Mouse (Mus musculus) midbrain, postnatal 0 days (tissue): Measurements from ENCODE around the gene Kpna1. TPM values are rescaled to one million over a fixed set of nuclear protein-coding genes. Genes with fewer than 3 reads are reported as not detected.

Experiments
- ATAC-seq: fragments of 200-750 bp; cut with Nextera tagmentation; 2 replicates; pipeline ENCODE4 v1.8.0; 2017; ENCODE audit warnings: moderate number of reproducible peaks, mild to moderate bottlenecking, moderate TSS enrichment, moderate library complexity; ENCODE audit not compliant: low FRiP score
- DNase-seq: peaks from one replicate; pipeline ENCODE4 v3.0.0-alpha.2; 2015; ENCODE audit warnings: low spot score
- H3K27ac ChIP-seq: fragments of 300-500 bp; sonication (generic); 2 replicates; pipeline ENCODE4 v1.5.1; 2014; ENCODE audit warnings: low read depth, mild to moderate bottlenecking, low read length, mixed read lengths
- H3K27me3 ChIP-seq: fragments of 300-500 bp; sonication (generic); 2 replicates; pipeline ENCODE4 v1.6.1; 2014; ENCODE audit warnings: low read length, control low read depth, mixed read lengths; ENCODE audit not compliant: insufficient read depth
- H3K36me3 ChIP-seq: fragments of 300-500 bp; sonication (generic); 2 replicates; pipeline ENCODE4 v1.6.1; 2014; ENCODE audit warnings: low read length, control low read depth, mixed read lengths; ENCODE audit not compliant: insufficient read depth
- H3K4me1 ChIP-seq: fragments of 300-500 bp; sonication (generic); 2 replicates; pipeline ENCODE4 v1.6.1; 2014; ENCODE audit warnings: mild to moderate bottlenecking, control low read depth, antibody characterized with exemption, low read length, mixed read lengths; ENCODE audit not compliant: insufficient read depth
- H3K4me2 ChIP-seq: fragments of 300-500 bp; sonication (generic); 2 replicates; pipeline ENCODE4 v1.6.1; 2014; ENCODE audit warnings: low read depth, mild to moderate bottlenecking, low read length, mixed read lengths; ENCODE audit not compliant: poor library complexity, severe bottlenecking
- H3K4me3 ChIP-seq: fragments of 300-500 bp; sonication (generic); 2 replicates; pipeline ENCODE4 v1.5.1; 2014; ENCODE audit warnings: low read depth, mild to moderate bottlenecking, low read length, moderate library complexity
- H3K9ac ChIP-seq: fragments of 300-500 bp; sonication (generic); replicated peaks from 2 replicates; pipeline ENCODE4 v1.6.1; 2014; ENCODE audit warnings: mild to moderate bottlenecking, low read length, moderate library complexity, mixed read lengths; ENCODE audit not compliant: poor library complexity, severe bottlenecking
- H3K9me3 ChIP-seq: fragments of 300-500 bp; sonication (generic); 2 replicates; pipeline ENCODE4 v1.6.1; 2016; ENCODE audit warnings: low read length, control low read depth
- CTCF ChIP-seq: IDR thresholded peaks from 2 replicates; pipeline ENCODE4 v1.5.1; 2016; ENCODE audit warnings: antibody characterized with exemption, mild to moderate bottlenecking
- WGBS: fragments of 180-500 bp; shearing (Covaris S2); extraction: QIAGEN DNeasy Blood & Tissue Kit; methylation state at CpG from one replicate; pipeline ENCODE4 v1.1.7; 2014; 5-methylcytosine and 5-hydroxymethylcytosine counted together
- polyA plus RNA-seq: library from polyadenylated mRNA; unstranded; fragments of >200 nt; fragmentation: Nextera tagmentation; extraction: Ambion mirVana; gene quantifications from 2 replicates; pipeline ENCODE4 v1.2.1, GENCODE M21; 2015
- total RNA-seq: library from RNA; depleted of rRNA; stranded (reverse); fragments of >200 nt; gene quantifications from 2 replicates; pipeline ENCODE4 v1.2.3, GENCODE M21; 2014

Gene Kpna1
- total and polyA plus RNA-seq, 2 experiments from 2014 or later: 61.6 to 68.5 TPM

DNA sequence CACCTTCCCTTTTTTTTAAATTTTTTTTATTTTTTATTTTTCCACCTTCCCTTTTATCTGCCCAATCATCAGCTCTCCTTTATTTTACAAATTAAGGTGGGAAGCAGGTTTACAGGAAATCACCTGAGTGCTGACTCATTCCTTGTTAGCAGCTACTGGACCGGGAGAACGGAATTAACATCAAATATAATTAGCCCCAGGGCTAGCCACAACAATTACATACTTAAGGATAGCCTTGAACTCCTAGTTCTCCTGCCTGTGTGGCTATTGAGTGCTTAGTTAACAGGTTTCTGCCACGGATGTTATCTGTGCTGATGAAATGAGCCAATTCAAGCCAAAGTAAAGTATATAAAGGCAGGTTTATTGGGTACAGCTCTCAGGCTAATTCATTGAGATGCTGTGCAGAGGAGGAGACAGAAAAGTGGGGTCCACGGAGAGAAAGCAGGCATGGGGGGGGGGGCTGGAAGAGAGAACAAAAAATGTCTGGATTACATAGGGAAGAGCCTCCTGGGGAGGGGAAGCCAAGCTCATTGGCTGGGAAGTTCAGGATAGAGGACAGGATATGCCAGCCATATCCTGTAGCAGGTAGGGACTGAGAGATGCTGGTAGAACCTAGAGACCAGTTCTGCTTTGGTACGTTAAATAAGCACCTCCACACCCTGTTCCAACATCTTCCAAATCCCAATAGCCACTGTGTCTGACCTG lies 12.0 kb upstream of the Kpna1 start:
- DNase-seq (no peak), ATAC-seq (no peak)
- TF ChIP-seq CTCF: no peak
- Histone ChIP-seq H3K27me3 (no peaks in the 10 kb centered on the region), H3K4me2 (no peak overlapping the region), H3K36me3 (no peaks in the 10 kb centered on the region), H3K27ac (no peak overlapping the region), H3K4me3 (no peak overlapping the region), H3K9ac (no peak overlapping the region), H3K9me3 (no peaks in the 10 kb centered on the region), H3K4me1 (no peaks in the 10 kb centered on the region)
- WGBS: 58% methylated on average over 5 of the region's 5 CpGs

DNA sequence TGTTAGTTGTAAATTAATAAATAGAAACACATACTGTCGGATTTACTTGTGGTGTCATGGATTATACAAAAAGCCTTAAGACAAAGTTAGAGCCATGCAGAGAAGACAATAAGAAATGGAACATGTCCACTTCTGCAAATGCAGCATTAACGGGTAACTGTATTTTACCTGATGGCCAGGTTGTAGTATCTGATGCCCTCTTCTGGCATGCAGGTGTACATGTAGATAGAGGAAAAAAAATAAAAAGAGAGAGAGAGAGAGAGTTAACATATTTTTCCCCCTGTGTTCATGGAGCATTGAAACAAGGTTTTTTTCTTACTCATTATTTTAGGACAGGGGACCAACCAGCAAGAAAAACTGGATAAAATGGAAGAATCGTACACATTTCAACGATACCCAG lies 11.2 kb upstream of the Kpna1 start:
- no peaks in the 10 kb centered on the region for H3K4me1 ChIP-seq
- no peaks in the 10 kb centered on the region for H3K9me3 ChIP-seq
- no peaks in the 10 kb centered on the region for H3K27me3 ChIP-seq
- no peaks in the 10 kb centered on the region for H3K36me3 ChIP-seq
- H3K27ac ChIP-seq: no peak overlapping the region
- no peak overlapping the region for H3K4me2 ChIP-seq
- peak; percentile 30 for DNase-seq
- H3K9ac ChIP-seq: no peak overlapping the region
- no peak overlapping the region for H3K4me3 ChIP-seq
- ATAC-seq: no peak
- TF ChIP-seq CTCF: peak; percentile 81
- WGBS: 85% methylated on average over 4 of the region's 4 CpGs

DNA sequence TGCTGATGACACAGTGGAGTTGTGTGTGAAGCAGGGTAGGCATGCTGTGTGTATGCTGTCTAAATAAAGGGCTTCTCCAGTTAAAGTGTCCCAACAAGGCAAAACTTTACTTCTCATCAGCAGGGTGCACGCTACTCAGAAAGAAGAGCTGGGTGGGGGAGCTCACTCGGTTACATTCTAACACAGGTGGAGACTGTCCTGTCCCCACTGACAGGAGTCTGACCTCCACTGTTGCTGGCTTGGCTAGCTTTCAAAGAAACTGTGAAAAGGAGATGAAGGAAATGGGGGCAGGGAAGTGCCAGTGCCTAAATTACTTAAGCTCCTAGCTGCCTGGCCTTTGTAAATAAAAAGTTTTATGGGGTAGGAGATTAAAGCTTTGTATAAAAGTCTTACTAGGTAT lies 10.4 kb upstream of the Kpna1 start:
- TF ChIP-seq CTCF: no peak
- Histone ChIP-seq H3K4me1 (no peaks in the 10 kb centered on the region), H3K36me3 (no peaks in the 10 kb centered on the region), H3K4me3 (no peak overlapping the region), H3K4me2 (no peak overlapping the region), H3K9me3 (no peaks in the 10 kb centered on the region), H3K27me3 (no peaks in the 10 kb centered on the region), H3K27ac (no peak overlapping the region), H3K9ac (no peak overlapping the region)
- ATAC-seq (no peak), DNase-seq (no peak)
- 61% methylated on average over 2 of the region's 2 CpGs for WGBS

DNA sequence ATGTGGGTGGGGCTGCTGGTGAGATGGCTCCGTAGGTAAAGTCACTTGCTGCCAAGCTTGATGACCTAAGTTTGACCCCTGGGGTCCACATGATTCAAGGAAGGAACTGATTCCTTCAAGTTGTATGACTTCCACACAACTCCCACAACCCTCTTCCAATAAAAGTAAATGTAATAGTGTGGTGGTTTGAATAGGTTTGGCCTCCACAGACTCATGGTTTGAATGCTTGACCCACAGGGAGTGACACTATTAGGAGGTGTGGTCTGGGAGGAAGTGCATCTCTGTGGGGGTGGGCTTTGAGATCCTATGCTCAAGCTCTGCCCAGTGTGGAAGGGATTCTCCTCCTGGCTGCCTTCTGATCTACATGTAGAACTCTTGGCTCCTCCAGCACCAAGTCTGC lies 4.5 kb upstream of the Kpna1 start:
- H3K9me3 ChIP-seq: no peaks in the 10 kb centered on the region
- H3K4me3 ChIP-seq: no peak overlapping the region
- DNase-seq: no peak
- no peaks in the 10 kb centered on the region for H3K4me1 ChIP-seq
- no peak for ATAC-seq
- H3K9ac ChIP-seq: no peak overlapping the region
- no peak overlapping the region for H3K27ac ChIP-seq
- no peaks in the 10 kb centered on the region for H3K36me3 ChIP-seq
- no peak overlapping the region for H3K4me2 ChIP-seq
- WGBS: 59% methylated on average over 1 of the region's 1 CpGs
- TF ChIP-seq CTCF: no peak
- H3K27me3 ChIP-seq: no peaks in the 10 kb centered on the region

DNA sequence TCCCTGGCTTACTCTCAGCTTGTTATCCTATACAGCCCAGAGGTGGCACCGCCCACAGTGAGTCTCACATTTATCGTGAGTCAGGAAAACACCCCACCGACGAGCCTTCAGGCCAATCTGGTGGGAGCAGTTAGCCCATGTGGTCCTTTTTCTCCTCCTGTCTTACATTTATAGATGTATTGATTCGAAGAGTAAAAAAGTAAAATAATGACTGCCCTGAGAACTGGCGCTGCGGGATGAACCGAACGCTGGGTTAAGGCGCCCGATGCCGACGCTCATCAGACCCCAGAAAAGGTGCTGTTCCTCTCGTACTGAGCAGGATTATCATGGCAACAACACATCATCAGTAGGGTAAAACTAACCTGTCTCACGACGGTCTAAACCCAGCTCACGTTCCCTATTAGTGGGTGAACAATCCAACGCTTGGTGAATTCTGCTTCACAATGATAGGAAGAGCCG lies 2.8 kb downstream of the Kpna1 start:
- Histone ChIP-seq H3K4me3 (no peak overlapping the region), H3K27me3 (no peaks in the 10 kb centered on the region), H3K4me1 (no peaks in the 10 kb centered on the region; the same call in 1 of the 2 replicates), H3K4me2 (no peak overlapping the region), H3K9me3 (no peaks in the 10 kb centered on the region), H3K27ac (no peak overlapping the region), H3K36me3 (no peaks in the 10 kb centered on the region), H3K9ac (no peak overlapping the region)
- DNase-seq (peak; percentile 99), ATAC-seq (peak; percentile 78)
- WGBS: 55% methylated on average over 19 of the region's 19 CpGs
- no peak for TF ChIP-seq CTCF

DNA sequence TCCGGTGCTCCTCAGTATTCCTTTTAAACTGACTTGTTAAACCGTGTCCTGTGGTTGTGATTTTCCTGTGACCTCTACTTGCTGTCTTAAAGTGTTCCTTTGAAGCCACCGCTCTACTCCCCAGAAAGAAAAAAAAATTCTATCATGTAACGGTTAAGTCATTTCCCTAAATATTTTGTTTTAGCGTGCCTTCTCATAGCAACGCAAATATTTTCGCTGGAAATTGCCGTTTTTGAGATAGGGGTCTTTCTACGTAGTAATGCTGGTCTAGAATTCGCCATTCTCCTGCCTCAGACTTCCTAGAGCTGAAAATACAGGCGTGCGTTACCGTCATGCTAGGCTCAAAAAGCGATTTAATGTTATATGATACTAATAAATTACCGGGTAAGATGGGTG lies 4.0 kb downstream of the Kpna1 start:
- Histone ChIP-seq H3K4me1 (no peaks in the 10 kb centered on the region; the same call in 1 of the 2 replicates), H3K27me3 (no peaks in the 10 kb centered on the region), H3K9me3 (no peaks in the 10 kb centered on the region), H3K9ac (peak overlapping the region; percentile 91), H3K4me3 (peak overlapping the region; percentile 81), H3K36me3 (no peaks in the 10 kb centered on the region), H3K4me2 (peak overlapping the region; percentile 58), H3K27ac (peak overlapping the region; percentile 97)
- no peak for TF ChIP-seq CTCF
- ATAC-seq: peak; percentile 4
- 5% methylated on average over 15 of the region's 15 CpGs for WGBS
- DNase-seq: no peak
